Mouse (Mus musculus): ENCODE measurements around the gene Ly6g6c. TPM values are rescaled to one million over a fixed set of nuclear protein-coding genes. Genes with fewer than 3 reads are reported as not detected.

The Ly6g6c gene
- polyA plus RNA-seq, 1 experiment, result not detected

GRCm38 (mm10) chr17:35061299-35061698, 3.9 kb upstream of the Ly6g6c start:
- TF ChIP-seq GATA1 (IDR thresholded peaks at IDR 0.05; ENCODE audit: low read length), result no peak

GRCm38 (mm10) chr17:35063466-35063865, 1.7 kb upstream of the Ly6g6c start:
- TF ChIP-seq GATA1 (IDR thresholded peaks at IDR 0.05; ENCODE audit: low read length), result no peak

GRCm38 (mm10) chr17:35064378-35064877, 760 bp upstream of the Ly6g6c start:
- no peak for TF ChIP-seq GATA1 (IDR thresholded peaks at IDR 0.05; ENCODE audit: low read length)

GRCm38 (mm10) chr17:35066084-35066483, 896 bp downstream of the Ly6g6c start, which contains the start of gene Mpig6b:
Gene Mpig6b (minus strand): TSS chr17:35066184.
- TF ChIP-seq GATA1 (IDR thresholded peaks at IDR 0.05; ENCODE audit: low read length), result no peak

- TF ChIP-seq GATA1 (IDR thresholded peaks at IDR 0.05; ENCODE audit: low read length), result no peak
Observed at GRCm38 (mm10) chr17:35068213-35068914, 3.2 kb downstream of the Ly6g6c start.

GRCm38 (mm10) chr17:35070556-35071229, 5.5 kb downstream of the Ly6g6c start:
- TF ChIP-seq GATA1 (IDR thresholded peaks at IDR 0.05; ENCODE audit: low read length), result no peak

- no peak for TF ChIP-seq GATA1 (IDR thresholded peaks at IDR 0.05; ENCODE audit: low read length)
Observed at GRCm38 (mm10) chr17:35071454-35071853, 6.3 kb downstream of the Ly6g6c start.

- no peak for TF ChIP-seq GATA1 (IDR thresholded peaks at IDR 0.05; ENCODE audit: low read length)
Observed at GRCm38 (mm10) chr17:35074097-35074496, 8.9 kb downstream of the Ly6g6c start.

- TF ChIP-seq GATA1 (IDR thresholded peaks at IDR 0.05; ENCODE audit: low read length), result no peak
Observed at GRCm38 (mm10) chr17:35076507-35077176, 11.5 kb downstream of the Ly6g6c start, which contains the start of gene Ly6g6e. Gene Ly6g6e (plus strand): TSS chr17:35076902.

- no peak for TF ChIP-seq GATA1 (IDR thresholded peaks at IDR 0.05; ENCODE audit: low read length)
Observed at GRCm38 (mm10) chr17:35077285-35077684, 12.1 kb downstream of the Ly6g6c start.

GRCm38 (mm10) chr17:35077786-35078233, 12.6 kb downstream of the Ly6g6c start, which contains the start of gene Ly6g6d:
Gene Ly6g6d (minus strand): TSS chr17:35078065.
- TF ChIP-seq GATA1 (IDR thresholded peaks at IDR 0.05; ENCODE audit: low read length), result no peak

- TF ChIP-seq GATA1 (IDR thresholded peaks at IDR 0.05; ENCODE audit: low read length), result peak; percentile 99
Observed at GRCm38 (mm10) chr17:35079778-35080177, 14.6 kb downstream of the Ly6g6c start.

GRCm38 (mm10) chr17:35080248-35080647, 15.1 kb downstream of the Ly6g6c start:
- TF ChIP-seq GATA1 (IDR thresholded peaks at IDR 0.05; ENCODE audit: low read length), result no peak

GRCm38 (mm10) chr17:35080710-35081109, 15.5 kb downstream of the Ly6g6c start:
- TF ChIP-seq GATA1 (IDR thresholded peaks at IDR 0.05; ENCODE audit: low read length), result no peak

GRCm38 (mm10) chr17:35082841-35083576, 17.8 kb downstream of the Ly6g6c start:
- no peak for TF ChIP-seq GATA1 (IDR thresholded peaks at IDR 0.05; ENCODE audit: low read length)

Measured in G1E-ER4 (cell line).